Mouse (Mus musculus) neural tube, embryonic 11.5 days (tissue): ENCODE measurements at regions not wholly inside any gene's neighbourhood (a gene's known extent, or its start where the extent isn't known, plus 50 kb on each side); places are given as distances from the start of the nearest gene placed in this dataset.
A peak's percentile ranks its signal among the peaks of the same experiment; 100 is the strongest.

Experiments
- ATAC-seq: fragments of 200-750 bp; cut with Nextera tagmentation; 2 replicates; pipeline ENCODE4 v1.8.0; 2017; ENCODE audit warnings: moderate number of reproducible peaks, mild to moderate bottlenecking, moderate TSS enrichment, moderate library complexity; ENCODE audit not compliant: insufficient read depth, low FRiP score, low TSS enrichment
- DNase-seq: peaks from one replicate; pipeline ENCODE4 v3.0.0-alpha.2; 2015; ENCODE audit warnings: low spot score
- H3K27ac ChIP-seq: fragments of 300-500 bp; sonication (generic); 2 replicates; pipeline ENCODE4 v1.5.1; 2014; ENCODE audit warnings: low read depth, mild to moderate bottlenecking, low read length
- H3K27me3 ChIP-seq: fragments of 300-500 bp; sonication (generic); 2 replicates; pipeline ENCODE4 v1.6.1; 2014; ENCODE audit warnings: mild to moderate bottlenecking, low read length, mixed read lengths; ENCODE audit not compliant: control insufficient read depth, insufficient read depth
- H3K36me3 ChIP-seq: fragments of 300-500 bp; sonication (generic); 2 replicates; pipeline ENCODE4 v1.6.1; 2014; ENCODE audit warnings: mild to moderate bottlenecking, low read length, moderate library complexity, mixed read lengths; ENCODE audit not compliant: control insufficient read depth, insufficient read depth
- H3K4me1 ChIP-seq: fragments of 300-500 bp; sonication (generic); 2 replicates; pipeline ENCODE4 v1.6.1; 2014; ENCODE audit warnings: low read length, mixed read lengths; ENCODE audit not compliant: control insufficient read depth, insufficient read depth
- H3K4me2 ChIP-seq: fragments of 300-500 bp; sonication (generic); 2 replicates; pipeline ENCODE4 v1.6.1; 2014; ENCODE audit warnings: low read depth, mild to moderate bottlenecking, moderate library complexity
- H3K4me3 ChIP-seq: fragments of 300-500 bp; sonication (generic); 2 replicates; pipeline ENCODE4 v1.5.1; 2014; ENCODE audit warnings: low read depth, low read length
- H3K9ac ChIP-seq: fragments of 300-500 bp; sonication (generic); 2 replicates; pipeline ENCODE4 v1.6.1; 2014; ENCODE audit warnings: mild to moderate bottlenecking, low read length
- H3K9me3 ChIP-seq: fragments of 300-500 bp; sonication (generic); 2 replicates; pipeline ENCODE4 v1.6.1; 2016; ENCODE audit warnings: low read length; ENCODE audit not compliant: control insufficient read depth
- WGBS: fragments of 180-500 bp; shearing (Covaris S2); extraction: QIAGEN DNeasy Blood & Tissue Kit; methylation state at CpG from one replicate; pipeline ENCODE4 v1.1.7; 2014; 5-methylcytosine and 5-hydroxymethylcytosine counted together

DNA sequence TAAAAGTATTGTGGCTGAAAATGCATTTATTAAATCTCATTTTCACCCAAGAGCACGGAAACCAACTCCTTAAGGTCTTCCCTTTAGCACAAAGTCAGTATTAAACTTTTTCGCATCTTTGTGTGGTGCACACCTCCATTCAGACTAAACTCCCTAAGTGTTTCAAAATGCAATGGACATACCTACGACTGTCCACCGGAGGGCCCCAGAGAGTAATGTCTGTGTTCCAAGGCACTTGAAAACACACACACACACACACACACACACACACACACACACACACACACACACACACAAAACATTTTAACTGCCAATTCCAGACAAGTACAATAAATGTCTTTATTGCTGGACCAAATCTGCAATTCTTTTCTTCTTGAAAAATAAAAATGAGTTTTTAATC is 243.7 kb downstream of the Foxa2 start:
- DNase-seq, result peak; percentile 38
- Histone ChIP-seq H3K4me1 (no peaks in the 10 kb centered on the region), H3K4me3 (no peak overlapping the region), H3K36me3 (no peaks in the 10 kb centered on the region), H3K27ac (no peak overlapping the region), H3K9ac (no peak overlapping the region), H3K9me3 (no peaks in the 10 kb centered on the region), H3K27me3 (no peaks in the 10 kb centered on the region), H3K4me2 (no peak overlapping the region)
- ATAC-seq, result no peak
- WGBS, result 25% methylated on average over 4 of the region's 4 CpGs

GRCm38 (mm10) chr2:147791434-147791833 is 255.3 kb downstream of the Foxa2 start:
- Histone ChIP-seq H3K4me3 (no peak overlapping the region), H3K27ac (no peak overlapping the region), H3K9me3 (no peaks in the 10 kb centered on the region), H3K4me2 (no peak overlapping the region), H3K36me3 (no peaks in the 10 kb centered on the region), H3K4me1 (no peaks in the 10 kb centered on the region), H3K27me3 (no peaks in the 10 kb centered on the region), H3K9ac (no peak overlapping the region)
- ATAC-seq, result no peak
- DNase-seq, result no peak
- 80% methylated on average over 8 of the region's 8 CpGs for WGBS

- H3K9ac ChIP-seq, result no peak overlapping the region
- DNase-seq (no peak), ATAC-seq (no peak)
- H3K9me3 ChIP-seq, result no peaks in the 10 kb centered on the region
- H3K4me1 ChIP-seq, result no peaks in the 10 kb centered on the region
- no peaks in the 10 kb centered on the region for H3K27me3 ChIP-seq
- no peak overlapping the region for H3K27ac ChIP-seq
- H3K4me2 ChIP-seq, result no peak overlapping the region
- no peak overlapping the region for H3K4me3 ChIP-seq
- H3K36me3 ChIP-seq, result no peaks in the 10 kb centered on the region
- WGBS, result 80% methylated on average over 1 of the region's 1 CpGs
Measured at GRCm38 (mm10) chr2:147789877-147790276, 256.9 kb downstream of the Foxa2 start.

DNA sequence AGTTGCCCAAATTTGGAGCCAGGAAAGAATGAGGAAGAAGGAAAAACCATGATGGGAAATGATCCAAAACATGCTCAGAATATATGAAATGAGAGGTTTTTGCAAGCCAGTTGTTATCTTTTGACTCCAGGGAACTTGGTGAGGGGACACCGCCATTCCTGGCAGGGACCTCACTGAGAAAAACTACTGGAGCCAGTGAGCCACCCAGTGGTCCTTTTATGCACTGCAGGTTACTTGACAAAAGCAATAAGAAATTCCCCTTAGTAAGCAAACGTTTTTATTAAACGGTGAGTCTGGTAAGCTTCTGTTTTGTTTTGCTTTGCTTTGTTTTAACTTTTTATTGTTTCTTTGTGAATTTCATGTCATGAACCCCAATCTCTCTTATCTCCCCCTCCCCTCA is 257.5 kb downstream of the Foxa2 start:
- Histone ChIP-seq H3K27me3 (no peaks in the 10 kb centered on the region), H3K9me3 (no peaks in the 10 kb centered on the region), H3K9ac (no peak overlapping the region), H3K36me3 (no peaks in the 10 kb centered on the region), H3K27ac (no peak overlapping the region), H3K4me3 (no peak overlapping the region), H3K4me2 (no peak overlapping the region), H3K4me1 (no peaks in the 10 kb centered on the region)
- peak; percentile 73 for DNase-seq
- no peak for ATAC-seq
- 8% methylated on average over 3 of the region's 3 CpGs for WGBS

GRCm38 (mm10) chr2:147788001-147788400 is 258.8 kb downstream of the Foxa2 start:
- Histone ChIP-seq H3K9ac (no peak overlapping the region), H3K9me3 (no peaks in the 10 kb centered on the region), H3K36me3 (no peaks in the 10 kb centered on the region), H3K4me3 (no peak overlapping the region), H3K27ac (no peak overlapping the region), H3K27me3 (no peaks in the 10 kb centered on the region), H3K4me1 (no peaks in the 10 kb centered on the region), H3K4me2 (no peak overlapping the region)
- DNase-seq (no peak), ATAC-seq (no peak)
- WGBS, result 76% methylated on average over 3 of the region's 3 CpGs

DNA sequence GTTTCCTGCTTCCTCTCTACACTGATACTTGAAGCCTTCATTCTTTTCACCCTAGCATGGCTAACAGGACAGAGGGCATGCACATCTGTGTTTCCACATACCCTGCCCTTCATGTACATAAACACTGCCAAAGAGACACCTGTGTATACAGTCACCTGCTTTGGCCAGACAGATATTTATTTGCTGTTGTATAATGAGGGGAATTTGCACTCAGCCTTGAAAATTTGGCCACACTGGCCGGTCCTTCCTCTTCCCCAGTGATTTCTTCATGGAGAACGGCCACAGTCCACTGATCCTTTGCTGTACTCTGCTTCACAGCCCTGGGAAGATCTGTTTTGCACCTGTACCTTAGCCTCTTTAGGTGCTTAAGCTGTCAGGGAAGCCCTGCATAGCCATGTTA is 264.3 kb downstream of the Foxa2 start:
- H3K4me2 ChIP-seq, result no peak overlapping the region
- no peak overlapping the region for H3K4me3 ChIP-seq
- no peak overlapping the region for H3K9ac ChIP-seq
- H3K27me3 ChIP-seq, result no peaks in the 10 kb centered on the region
- H3K4me1 ChIP-seq, result no peaks in the 10 kb centered on the region
- DNase-seq (no peak), ATAC-seq (no peak)
- no peaks in the 10 kb centered on the region for H3K36me3 ChIP-seq
- WGBS, result 78% methylated on average over 2 of the region's 2 CpGs
- H3K9me3 ChIP-seq, result no peaks in the 10 kb centered on the region
- no peak overlapping the region for H3K27ac ChIP-seq

- H3K27me3 ChIP-seq, result no peaks in the 10 kb centered on the region
- no peak for DNase-seq
- no peak overlapping the region for H3K4me3 ChIP-seq
- H3K4me2 ChIP-seq, result no peak overlapping the region
- 48% methylated on average over 2 of the region's 2 CpGs for WGBS
- H3K9me3 ChIP-seq, result no peaks in the 10 kb centered on the region
- H3K9ac ChIP-seq, result no peak overlapping the region
- H3K4me1 ChIP-seq, result no peaks in the 10 kb centered on the region
- no peak for ATAC-seq
- no peaks in the 10 kb centered on the region for H3K36me3 ChIP-seq
- H3K27ac ChIP-seq, result no peak overlapping the region
Measured at GRCm38 (mm10) chr2:147776316-147776715, 270.5 kb downstream of the Foxa2 start.

GRCm38 (mm10) chr2:147772579-147772978 is 274.2 kb downstream of the Foxa2 start:
- H3K36me3 ChIP-seq, result no peaks in the 10 kb centered on the region
- H3K4me3 ChIP-seq, result no peak overlapping the region
- 53% methylated on average over 1 of the region's 1 CpGs for WGBS
- no peaks in the 10 kb centered on the region for H3K27me3 ChIP-seq
- H3K4me2 ChIP-seq, result no peak overlapping the region
- no peak for DNase-seq
- H3K4me1 ChIP-seq, result no peaks in the 10 kb centered on the region
- no peak overlapping the region for H3K9ac ChIP-seq
- H3K27ac ChIP-seq, result no peak overlapping the region
- no peak for ATAC-seq
- no peaks in the 10 kb centered on the region for H3K9me3 ChIP-seq

DNA sequence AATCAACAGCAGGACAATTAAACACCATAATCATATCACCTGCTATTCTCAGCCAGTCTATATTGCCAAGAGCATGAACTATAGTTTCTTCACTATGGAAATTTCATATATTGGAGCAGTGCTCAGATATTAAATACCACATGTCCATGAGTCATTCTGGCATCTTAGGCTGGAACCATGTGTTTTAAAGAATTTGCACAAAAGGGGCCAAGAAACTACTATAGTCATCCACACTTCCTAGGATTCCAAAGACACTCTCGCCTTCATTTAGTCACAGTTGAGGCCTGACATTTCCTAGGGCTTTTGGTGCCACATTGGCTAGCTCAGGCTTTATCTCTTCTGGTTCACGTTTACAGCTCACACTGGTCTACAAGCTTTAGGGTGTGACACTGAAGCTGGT is 293.7 kb downstream of the Foxa2 start:
- Histone ChIP-seq H3K4me3 (no peak overlapping the region), H3K27ac (no peak overlapping the region), H3K4me2 (no peak overlapping the region), H3K9me3 (no peaks in the 10 kb centered on the region), H3K4me1 (no peaks in the 10 kb centered on the region), H3K27me3 (no peaks in the 10 kb centered on the region), H3K9ac (no peak overlapping the region), H3K36me3 (no peaks in the 10 kb centered on the region)
- WGBS, result 77% methylated on average over 2 of the region's 2 CpGs
- DNase-seq (no peak), ATAC-seq (no peak)
